Mouse (Mus musculus) erythroblast, embryonic 14.5 days (primary cell): ENCODE results near the gene Tiam1.

Experiments
- GATA1 ChIP-seq: IDR thresholded peaks from 2 replicates; pipeline ENCODE4 v1.6.1; 2012; ENCODE audit warnings: low read length, inconsistent platforms, mixed read lengths
- TAL1 ChIP-seq: IDR thresholded peaks from 3 replicates; pipeline ENCODE4 v1.6.1; 2012; ENCODE audit warnings: low read length, inconsistent platforms, mixed read lengths

DNA sequence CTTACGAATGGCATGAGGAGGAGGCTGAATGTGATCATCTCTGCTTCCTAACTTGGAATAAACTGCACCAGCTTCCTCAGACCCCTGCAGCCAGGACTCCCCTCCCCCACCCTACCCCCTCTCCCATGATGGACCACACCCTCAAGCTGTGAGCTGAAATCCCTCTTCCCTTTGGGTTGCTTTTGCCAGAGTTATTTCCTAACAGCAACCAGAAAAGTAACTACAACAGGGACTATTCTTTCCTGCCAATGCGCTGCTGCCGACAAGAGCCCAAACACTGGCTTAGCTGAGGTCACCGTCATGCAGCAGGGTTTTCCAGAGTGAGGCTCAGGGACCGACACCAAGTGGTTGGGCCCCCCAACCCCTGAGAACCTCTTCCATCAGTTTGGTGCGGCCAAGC lies 303.2 kb downstream of the Tiam1 start:
- TF ChIP-seq GATA1: no peak
- no peak for TF ChIP-seq TAL1
